29 mouse cellular contexts compared by ENCODE assay signal in genomic region chr12:102112901-102113300, GRCm38 (mm10). TPM values are rescaled to one million over a fixed set of nuclear protein-coding genes. Genes with fewer than 3 reads are reported as not detected.
A peak's percentile ranks its signal among the peaks of the same experiment; 100 is the strongest.
DNase-seq lines count a peak whose midpoint lies in the region; ATAC-seq and TF ChIP-seq lines count a peak whose summit lies in the region.
"Had no signal": no experiment of that assay in that cellular context is flagged by ENCODE, and none has a peak within 500 bp of the region (broad histone marks: within the 10 kb centered on the region; RNA-seq: fewer than 3 reads in every experiment).

No protein-coding gene starts in this region.

- no peak for TF ChIP-seq CTCF in hindbrain, postnatal 0 days (IDR thresholded peaks at IDR 0.05; ENCODE audit: low read depth)

- H3K9me3 ChIP-seq in forebrain, embryonic 16.5 days (ENCODE audit: control insufficient read depth, low read length) = no peaks in the 10 kb centered on the region
- no peaks in the 10 kb centered on the region for H3K9me3 ChIP-seq in forebrain, embryonic 10.5 days
- no peaks in the 10 kb centered on the region for H3K9me3 ChIP-seq in hindbrain, postnatal 0 days (ENCODE audit: low read length)
- H3K9me3 ChIP-seq in hindbrain, embryonic 11.5 days (ENCODE audit: control insufficient read depth, low read length) = no peaks in the 10 kb centered on the region
- H3K9me3 ChIP-seq in lung, embryonic 15.5 days = no peaks in the 10 kb centered on the region
- no peaks in the 10 kb centered on the region for H3K9me3 ChIP-seq in midbrain, embryonic 16.5 days (replicated peaks; ENCODE audit: control insufficient read depth, low read length, poor library complexity, severe bottlenecking)
- H3K9me3 ChIP-seq in midbrain, embryonic 10.5 days (replicated peaks) = no peaks in the 10 kb centered on the region
- H3K9me3 ChIP-seq: embryonic facial prominence, embryonic 10.5 days; embryonic facial prominence, embryonic 15.5 days; heart, embryonic 12.5 days; limb, embryonic 12.5 days had no signal

- no peak for DNase-seq in forebrain, embryonic 10.5 days (ENCODE audit: extremely low spot score, low spot score)
- DNase-seq in hindbrain, postnatal 0 days (ENCODE audit: low spot score) = no peak
- no peak for DNase-seq in hindbrain, embryonic 11.5 days (ENCODE audit: low spot score)
- no peak for DNase-seq in lung, postnatal 25 days (ENCODE audit: low spot score)
- DNase-seq in midbrain, embryonic 10.5 days (ENCODE audit: low spot score) = no peak
- DNase-seq: adrenal gland, postnatal 10 days; cerebellum, adult 8-10 months; cerebellum, postnatal 25 days; gastrocnemius, adult 2 months; gastrocnemius, postnatal 36 days; heart, adult 2 months; kidney, adult 11 months; kidney, postnatal 14 days; thymus, postnatal 4 days had no signal

- no peaks in the 10 kb centered on the region for H3K36me3 ChIP-seq in forebrain, embryonic 16.5 days (ENCODE audit: control insufficient read depth, insufficient read depth)
- no peaks in the 10 kb centered on the region for H3K36me3 ChIP-seq in forebrain, embryonic 10.5 days (replicated peaks)
- H3K36me3 ChIP-seq in hindbrain, postnatal 0 days (ENCODE audit: insufficient read depth, low read length) = no peaks in the 10 kb centered on the region
- no peaks in the 10 kb centered on the region for H3K36me3 ChIP-seq in hindbrain, embryonic 11.5 days (ENCODE audit: control insufficient read depth, insufficient read depth, low read length)
- no peaks in the 10 kb centered on the region for H3K36me3 ChIP-seq in lung, embryonic 15.5 days
- H3K36me3 ChIP-seq in midbrain, embryonic 16.5 days (ENCODE audit: control insufficient read depth, insufficient read depth, low read length) = no peaks in the 10 kb centered on the region
- H3K36me3 ChIP-seq in midbrain, embryonic 10.5 days = no peaks in the 10 kb centered on the region
- H3K36me3 ChIP-seq: embryonic facial prominence, embryonic 10.5 days; embryonic facial prominence, embryonic 15.5 days; heart, embryonic 12.5 days; limb, embryonic 12.5 days had no signal

- no peaks in the 10 kb centered on the region for H3K27me3 ChIP-seq in forebrain, embryonic 16.5 days (replicated peaks; ENCODE audit: control insufficient read depth, insufficient read depth, low read length)
- no peaks in the 10 kb centered on the region for H3K27me3 ChIP-seq in forebrain, embryonic 10.5 days (ENCODE audit: poor library complexity, severe bottlenecking)
- no peaks in the 10 kb centered on the region for H3K27me3 ChIP-seq in hindbrain, postnatal 0 days (ENCODE audit: insufficient read depth, low read length)
- H3K27me3 ChIP-seq in hindbrain, embryonic 11.5 days (ENCODE audit: control insufficient read depth, insufficient read depth, low read length) = no peaks in the 10 kb centered on the region
- H3K27me3 ChIP-seq in lung, embryonic 15.5 days = no peaks in the 10 kb centered on the region
- no peaks in the 10 kb centered on the region for H3K27me3 ChIP-seq in midbrain, embryonic 16.5 days (ENCODE audit: control insufficient read depth, insufficient read depth, low read depth, low read length)
- no peaks in the 10 kb centered on the region for H3K27me3 ChIP-seq in midbrain, embryonic 10.5 days (ENCODE audit: low read depth, poor library complexity, severe bottlenecking)
- H3K27me3 ChIP-seq: embryonic facial prominence, embryonic 15.5 days; limb, embryonic 12.5 days had no signal

- H3K4me2 ChIP-seq in forebrain, embryonic 16.5 days (ENCODE audit: low read length) = no peak overlapping the region
- no peak overlapping the region for H3K4me2 ChIP-seq in hindbrain, postnatal 0 days (ENCODE audit: low read depth, low read length)
- H3K4me2 ChIP-seq in hindbrain, embryonic 11.5 days (replicated peaks; ENCODE audit: low read depth, low read length) = no peak overlapping the region
- H3K4me2 ChIP-seq in lung, embryonic 15.5 days = no peak overlapping the region
- no peak overlapping the region for H3K4me2 ChIP-seq in midbrain, embryonic 16.5 days (ENCODE audit: low read length)
- H3K4me2 ChIP-seq: embryonic facial prominence, embryonic 15.5 days; heart, embryonic 12.5 days; limb, embryonic 12.5 days; liver, embryonic 11.5 days had no signal

- H3K9ac ChIP-seq in forebrain, embryonic 16.5 days (replicated peaks; ENCODE audit: low read depth, low read length) = no peak overlapping the region
- no peak overlapping the region for H3K9ac ChIP-seq in hindbrain, postnatal 0 days (replicated peaks; ENCODE audit: low read length)
- H3K9ac ChIP-seq in hindbrain, embryonic 11.5 days (ENCODE audit: low read depth, low read length) = no peak overlapping the region
- 0 out of 2 replicates have a peak overlapping the region, but pooled peaks have one; percentile 2 for H3K9ac ChIP-seq in lung, embryonic 15.5 days
- no peak overlapping the region for H3K9ac ChIP-seq in midbrain, embryonic 16.5 days (ENCODE audit: low read depth, low read length)
- H3K9ac ChIP-seq: embryonic facial prominence, embryonic 15.5 days; heart, embryonic 12.5 days; limb, embryonic 12.5 days had no signal

- H3K4me3 ChIP-seq in forebrain, embryonic 16.5 days (replicated peaks; ENCODE audit: low read length) = no peak overlapping the region
- no peak overlapping the region for H3K4me3 ChIP-seq in forebrain, embryonic 10.5 days
- no peak overlapping the region for H3K4me3 ChIP-seq in hindbrain, postnatal 0 days (ENCODE audit: low read length)
- H3K4me3 ChIP-seq in hindbrain, embryonic 11.5 days (ENCODE audit: low read depth, low read length) = no peak overlapping the region
- no peak overlapping the region for H3K4me3 ChIP-seq in lung, embryonic 15.5 days
- no peak overlapping the region for H3K4me3 ChIP-seq in midbrain, embryonic 16.5 days (ENCODE audit: low read depth, low read length)
- H3K4me3 ChIP-seq in midbrain, embryonic 10.5 days = no peak overlapping the region
- H3K4me3 ChIP-seq: embryonic facial prominence, embryonic 10.5 days; embryonic facial prominence, embryonic 15.5 days; gastrocnemius, adult 2 months; heart, adult 2 months; heart, embryonic 12.5 days; left cerebral cortex, adult 2 months; limb, embryonic 12.5 days had no signal

- H3K4me1 ChIP-seq in forebrain, embryonic 16.5 days (replicated peaks; ENCODE audit: control insufficient read depth, insufficient read depth, low read length) = peaks cover 22% of the 10 kb centered on the region
- H3K4me1 ChIP-seq in forebrain, embryonic 10.5 days = peaks cover 19% of the 10 kb centered on the region
- peaks cover 10% of the 10 kb centered on the region; the same call in 1 of the 2 replicates for H3K4me1 ChIP-seq in hindbrain, postnatal 0 days (ENCODE audit: insufficient read depth, low read length)
- H3K4me1 ChIP-seq in hindbrain, embryonic 11.5 days (replicated peaks; ENCODE audit: control insufficient read depth, insufficient read depth, low read length) = no peaks in the 10 kb centered on the region
- H3K4me1 ChIP-seq in lung, embryonic 15.5 days = peaks cover 31% of the 10 kb centered on the region
- H3K4me1 ChIP-seq in midbrain, embryonic 16.5 days (ENCODE audit: control insufficient read depth, insufficient read depth, low read length) = peaks cover 14% of the 10 kb centered on the region
- peaks cover 19% of the 10 kb centered on the region for H3K4me1 ChIP-seq in midbrain, embryonic 10.5 days
- H3K4me1 ChIP-seq: embryonic facial prominence, embryonic 15.5 days; limb, embryonic 12.5 days had no signal

- peak overlapping the region; percentile 31; the same call in 1 of the 2 replicates for H3K27ac ChIP-seq in forebrain, embryonic 16.5 days (ENCODE audit: low read length)
- no peak overlapping the region for H3K27ac ChIP-seq in forebrain, embryonic 10.5 days
- no peak overlapping the region for H3K27ac ChIP-seq in hindbrain, postnatal 0 days
- H3K27ac ChIP-seq in hindbrain, embryonic 11.5 days (ENCODE audit: low read depth, low read length) = no peak overlapping the region
- peak overlapping the region; percentile 85 for H3K27ac ChIP-seq in lung, embryonic 15.5 days
- 0 out of 2 replicates have a peak overlapping the region, but pooled peaks have one; percentile 5 for H3K27ac ChIP-seq in midbrain, embryonic 16.5 days (ENCODE audit: low read length)
- H3K27ac ChIP-seq in midbrain, embryonic 10.5 days (replicated peaks) = no peak overlapping the region
- H3K27ac ChIP-seq: embryonic facial prominence, embryonic 10.5 days; embryonic facial prominence, embryonic 15.5 days; gastrocnemius, adult 2 months; heart, adult 2 months; left cerebral cortex, adult 2 months; limb, embryonic 12.5 days had no signal

- WGBS in forebrain, embryonic 16.5 days = 58% methylated on average over 7 of the region's 7 CpGs
- 59% methylated on average over 7 of the region's 7 CpGs for WGBS in forebrain, embryonic 10.5 days
- 62% methylated on average over 7 of the region's 7 CpGs for WGBS in hindbrain, postnatal 0 days
- 68% methylated on average over 7 of the region's 7 CpGs for WGBS in hindbrain, embryonic 11.5 days
- WGBS in lung, embryonic 15.5 days = 45% methylated on average over 7 of the region's 7 CpGs
- WGBS in midbrain, embryonic 16.5 days = 52% methylated on average over 7 of the region's 7 CpGs
- WGBS in midbrain, embryonic 10.5 days = 62% methylated on average over 7 of the region's 7 CpGs

- ATAC-seq in forebrain, embryonic 16.5 days = peak; percentile 24; the same call in 1 of the 2 replicates
- ATAC-seq in hindbrain, postnatal 0 days = peak; percentile 15; the same call in 1 of the 2 replicates
- ATAC-seq in hindbrain, embryonic 11.5 days (ENCODE audit: low FRiP score) = no peak
- ATAC-seq in lung, embryonic 15.5 days (ENCODE audit: borderline replicate concordance, extremely low read depth, low FRiP score, low TSS enrichment) = 0 out of 2 replicates have a peak, but pooled peaks have one; percentile 10
- 0 out of 2 replicates have a peak, but pooled peaks have one; percentile 12 for ATAC-seq in midbrain, embryonic 16.5 days
- ATAC-seq: inflammation-experienced regulatory T-cells, adult 6 months; Patski had no signal

RNA-seq across cellular contexts. Expression of gene Slc24a4, which starts 15.6 kb away (rescaled TPM):
- polyA plus RNA-seq in forebrain, embryonic 16.5 days (2015; fragmentation: Nextera tagmentation; extraction: Ambion mirVana) = 1.3 and 1.8 TPM in 2 replicates
- 0.06 TPM in 1 of 2 replicates, not detected in the other for polyA plus RNA-seq in forebrain, embryonic 10.5 days (2016; fragmentation: Nextera tagmentation; extraction: Ambion mirVana)
- 4.5 and 7.2 TPM in 2 replicates for total RNA-seq in hindbrain, postnatal 0 days (2014; rRNA removed)
- 2.0 and 2.3 TPM in 2 replicates for polyA plus RNA-seq in hindbrain, postnatal 0 days (2015; fragmentation: Nextera tagmentation; extraction: Ambion mirVana)
- 0.24 and 0.54 TPM in 2 replicates for polyA plus RNA-seq in hindbrain, embryonic 11.5 days (2014; fragmentation: Nextera tagmentation; extraction: Ambion mirVana)
- polyA plus RNA-seq in lung, embryonic 15.5 days (2015; fragmentation: Nextera tagmentation; extraction: Ambion mirVana) = 1.8 and 2.1 TPM in 2 replicates
- polyA plus RNA-seq in midbrain, embryonic 16.5 days (2015; fragmentation: Nextera tagmentation; extraction: Ambion mirVana) = 1.7 TPM in 2 replicates
- 0.09 and 0.17 TPM in 2 replicates for polyA plus RNA-seq in midbrain, embryonic 10.5 days (2016; fragmentation: Nextera tagmentation; extraction: Ambion mirVana)
- total RNA-seq: gastrocnemius, adult 2 months; gastrocnemius, postnatal 36 days; megakaryocyte, adult 5-6 weeks; MEL; monocyte, adult 5-6 weeks had no signal
- polyA plus RNA-seq: inflammation-experienced regulatory T-cells, adult 6 months; kidney, embryonic 14.5 days; Patski had no signal

Comparison
In these comparisons a context has a peak if more than half of its experiments do, and no peak if none do; other contexts are left out.
1. H3K27ac ChIP-seq: peak in forebrain, embryonic 16.5 days (single experiment), lung, embryonic 15.5 days (single experiment) and midbrain, embryonic 16.5 days (single experiment); none in forebrain, embryonic 10.5 days (single experiment), hindbrain, postnatal 0 days (single experiment), hindbrain, embryonic 11.5 days (single experiment) and midbrain, embryonic 10.5 days (single experiment).